Mouse (Mus musculus): ENCODE data around the gene Eml4. TPM values are rescaled to one million over a fixed set of nuclear protein-coding genes. Genes with fewer than 3 reads are reported as not detected.

The Eml4 gene
- total RNA-seq, 2 experiments from 2014 or later: 33.4 to 35.0 TPM

Other genes with a start within 250 kb of the Eml4 start
- 10 to 100 TPM; 19.1 to 22.1 TPM for gene Pkdcc, start 135.6 kb upstream of the Eml4 start, total RNA-seq (2021)
- 100 to 1,000 TPM; 177 to 189 TPM for gene Cox7a2l, start 166.4 kb downstream of the Eml4 start, total RNA-seq (2021)